Mouse (Mus musculus): ENCODE results near the gene Fshb. TPM values are rescaled to one million over a fixed set of nuclear protein-coding genes. Genes with fewer than 3 reads are reported as not detected.

Gene Fshb
- not detected in 2 replicates for polyA plus RNA-seq (2012; ENCODE audit: insufficient read depth, insufficient read length, missing spikeins)

DNA sequence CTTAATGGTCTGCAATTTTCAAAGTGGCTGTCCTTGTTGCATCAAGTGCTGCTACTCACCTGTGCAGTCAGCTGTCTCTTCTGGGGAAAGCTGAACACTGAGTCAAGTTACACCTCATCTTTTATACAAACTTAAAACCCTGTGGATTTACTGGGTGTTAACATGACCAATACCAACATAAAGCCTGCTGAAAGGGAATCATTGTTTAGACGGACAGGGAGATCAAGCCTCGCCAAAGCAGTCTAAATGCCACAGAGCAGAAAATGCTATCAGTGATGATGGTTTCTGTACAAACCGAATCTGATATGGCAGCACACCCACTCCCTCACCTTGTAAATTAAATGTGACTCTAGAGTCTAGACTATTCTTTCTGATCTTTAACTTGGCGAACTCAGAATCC lies at the start of gene Fshb:
TSS of gene Fshb (minus strand) at position 101 of the 400 bp plus-strand sequence.
- Histone ChIP-seq H3K4me1 (ENCODE audit: control insufficient read depth, insufficient read depth, insufficient read length, low read length) (no peaks in the 10 kb centered on the region), H3K27ac (replicated peaks; ENCODE audit: low read depth, low read length) (no peak within 1 kb of the TSS), H3K4me3 (ENCODE audit: insufficient read depth, low read depth, low read length) (no peak within 1 kb of the TSS)

DNA sequence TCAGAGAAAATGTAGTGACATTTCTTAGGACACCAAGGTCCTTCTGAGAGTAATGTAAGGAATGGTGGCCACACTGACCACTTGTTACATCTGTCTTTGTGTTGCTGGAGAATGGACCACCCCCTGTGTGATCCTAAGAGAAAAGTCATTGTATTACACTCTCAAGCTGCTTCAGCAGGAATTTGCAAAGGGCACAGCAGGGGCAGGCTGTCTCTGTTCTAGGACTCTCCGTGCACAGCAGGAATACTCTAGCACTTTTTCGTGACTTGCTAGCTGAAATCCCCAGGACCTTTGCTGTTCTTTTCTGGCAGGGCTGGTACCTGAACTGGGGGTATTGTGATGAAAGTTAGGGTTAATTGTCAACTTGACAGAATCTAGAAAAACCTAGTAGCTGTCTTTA lies 24.8 kb upstream of the Fshb start:
- Histone ChIP-seq H3K4me3 (ENCODE audit: insufficient read depth, low read depth, low read length) (no peak overlapping the region), H3K4me1 (ENCODE audit: control insufficient read depth, insufficient read depth, insufficient read length, low read length) (no peaks in the 10 kb centered on the region), H3K27ac (replicated peaks; ENCODE audit: low read depth, low read length) (no peak overlapping the region)

DNA sequence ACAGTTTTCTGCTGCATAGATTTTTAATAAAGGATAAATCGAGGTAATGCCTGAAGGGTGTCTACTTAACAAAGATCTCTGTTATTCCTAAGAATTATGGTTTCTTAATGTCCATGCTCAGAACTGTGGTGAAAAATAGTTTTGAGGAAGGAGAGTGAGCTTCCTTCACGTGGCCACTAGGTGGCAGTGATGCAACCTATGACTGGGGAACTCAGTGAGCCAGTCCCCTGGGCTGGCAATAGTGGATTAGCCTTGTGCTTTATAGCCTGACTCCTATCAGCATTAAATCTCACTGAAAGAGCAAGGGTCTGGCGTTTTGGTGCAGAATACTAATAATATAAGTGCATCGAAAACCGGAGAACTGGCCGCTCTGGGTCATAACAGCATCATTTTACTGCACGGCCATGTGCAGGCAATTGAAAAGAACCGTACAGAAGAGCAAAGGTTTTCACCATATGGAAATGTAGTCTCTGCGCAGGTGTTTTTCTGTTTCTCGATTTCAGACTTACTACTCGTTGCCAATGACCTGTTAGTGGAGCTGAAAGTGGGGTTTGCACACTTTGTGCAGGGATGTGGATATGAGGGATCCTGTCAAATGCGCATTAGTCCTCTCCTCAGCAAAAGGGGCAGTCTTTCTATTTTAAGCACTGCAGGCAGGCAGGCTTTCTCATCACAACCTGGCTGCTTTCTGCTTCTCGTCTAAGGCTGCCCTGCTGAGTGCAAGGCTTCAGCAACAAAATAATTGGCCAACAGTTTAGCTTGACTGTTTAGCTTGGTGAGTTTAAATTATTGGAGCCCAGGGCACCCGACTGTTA lies 23.8 kb upstream of the Fshb start:
- Histone ChIP-seq H3K4me1 (ENCODE audit: control insufficient read depth, insufficient read depth, insufficient read length, low read length) (no peaks in the 10 kb centered on the region), H3K4me3 (ENCODE audit: insufficient read depth, low read depth, low read length) (no peak overlapping the region), H3K27ac (replicated peaks; ENCODE audit: low read depth, low read length) (no peak overlapping the region)

DNA sequence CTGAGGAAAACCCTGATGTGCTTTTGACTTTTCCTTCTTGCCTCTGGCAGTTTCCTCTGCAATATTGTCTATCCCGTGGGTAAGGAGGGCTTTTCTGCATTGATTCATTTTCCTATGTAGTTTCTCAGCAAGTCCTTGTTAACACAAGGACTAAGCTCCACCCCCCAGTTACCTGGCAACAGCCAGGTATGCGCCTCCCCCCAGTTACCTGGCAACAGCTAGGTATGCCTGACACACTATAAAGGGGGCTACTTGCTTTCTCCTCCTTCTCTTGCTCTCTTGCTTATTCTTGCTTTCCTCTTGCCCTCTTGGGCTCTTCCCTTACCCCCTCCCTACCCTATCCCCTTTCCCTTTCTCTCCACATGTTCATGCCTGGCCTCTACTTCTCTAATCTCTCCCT lies 3.8 kb upstream of the Fshb start:
- Histone ChIP-seq H3K4me1 (ENCODE audit: control insufficient read depth, insufficient read depth, insufficient read length, low read length) (no peaks in the 10 kb centered on the region), H3K27ac (replicated peaks; ENCODE audit: low read depth, low read length) (no peak overlapping the region), H3K4me3 (ENCODE audit: insufficient read depth, low read depth, low read length) (no peak overlapping the region)

DNA sequence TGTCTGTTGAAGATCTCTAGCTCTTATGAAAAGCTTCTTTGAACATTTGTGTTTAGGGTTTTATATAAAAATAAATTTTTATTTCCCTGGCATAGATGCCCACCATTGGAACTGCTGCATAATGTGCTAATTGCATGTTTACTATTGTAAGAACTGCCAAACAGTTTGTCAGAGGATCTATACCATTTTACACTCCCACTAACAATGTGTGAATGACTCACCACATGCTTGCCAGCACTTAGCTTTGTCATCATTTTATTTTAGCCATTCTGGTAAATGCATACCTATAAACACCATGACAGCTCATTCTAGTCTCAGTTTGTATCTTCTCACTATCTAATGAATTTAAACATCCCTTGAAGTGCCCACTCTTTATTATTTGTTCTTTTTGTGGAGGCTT lies 13.5 kb downstream of the Fshb start:
- Histone ChIP-seq H3K27ac (replicated peaks; ENCODE audit: low read depth, low read length) (no peak overlapping the region), H3K4me1 (ENCODE audit: control insufficient read depth, insufficient read depth, insufficient read length, low read length) (no peaks in the 10 kb centered on the region), H3K4me3 (ENCODE audit: insufficient read depth, low read depth, low read length) (no peak overlapping the region)

DNA sequence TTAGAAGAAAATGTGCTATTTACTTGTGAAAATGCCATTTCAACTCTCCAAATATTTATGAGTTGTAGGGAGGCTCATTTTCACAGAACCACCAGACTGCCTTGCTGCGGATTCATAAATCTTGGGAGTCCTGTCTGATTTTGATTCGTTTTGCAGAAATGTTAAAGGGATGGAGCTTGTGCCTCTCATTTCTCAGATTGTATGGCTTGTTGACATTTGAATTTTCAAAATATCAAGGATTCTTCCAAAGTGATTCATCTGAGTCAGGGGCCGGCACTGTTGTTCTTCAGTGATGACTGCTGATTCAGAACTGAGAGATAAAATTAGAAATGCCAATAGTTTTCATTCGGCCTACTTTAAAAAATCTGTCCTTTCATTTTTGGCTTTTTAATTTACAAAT lies 18.6 kb downstream of the Fshb start:
- Histone ChIP-seq H3K27ac (replicated peaks; ENCODE audit: low read depth, low read length) (no peak overlapping the region), H3K4me1 (ENCODE audit: control insufficient read depth, insufficient read depth, insufficient read length, low read length) (no peaks in the 10 kb centered on the region), H3K4me3 (ENCODE audit: insufficient read depth, low read depth, low read length) (no peak overlapping the region)

DNA sequence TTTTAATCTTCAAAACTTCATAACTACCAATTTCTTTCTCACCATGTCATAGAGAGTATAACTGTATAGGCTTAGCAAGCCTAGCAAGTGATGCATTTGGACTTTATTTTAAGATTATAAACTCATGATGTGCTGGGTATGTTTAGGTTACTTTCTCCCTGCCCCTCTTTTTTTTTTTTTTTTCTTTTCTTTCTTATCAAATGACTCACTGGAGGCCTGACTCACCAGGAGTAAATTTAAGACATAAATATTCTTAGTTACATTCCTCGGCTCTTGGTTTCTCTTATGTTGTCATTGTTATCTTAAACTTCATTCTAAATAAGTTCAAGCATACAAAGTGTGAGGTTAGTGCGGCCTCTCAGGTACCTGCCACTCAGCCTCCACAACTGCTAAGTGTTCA lies 23.5 kb downstream of the Fshb start:
- H3K4me3 ChIP-seq (ENCODE audit: insufficient read depth, low read depth, low read length), result no peak overlapping the region
- H3K27ac ChIP-seq (replicated peaks; ENCODE audit: low read depth, low read length), result no peak overlapping the region
- no peaks in the 10 kb centered on the region for H3K4me1 ChIP-seq (ENCODE audit: control insufficient read depth, insufficient read depth, insufficient read length, low read length)

DNA sequence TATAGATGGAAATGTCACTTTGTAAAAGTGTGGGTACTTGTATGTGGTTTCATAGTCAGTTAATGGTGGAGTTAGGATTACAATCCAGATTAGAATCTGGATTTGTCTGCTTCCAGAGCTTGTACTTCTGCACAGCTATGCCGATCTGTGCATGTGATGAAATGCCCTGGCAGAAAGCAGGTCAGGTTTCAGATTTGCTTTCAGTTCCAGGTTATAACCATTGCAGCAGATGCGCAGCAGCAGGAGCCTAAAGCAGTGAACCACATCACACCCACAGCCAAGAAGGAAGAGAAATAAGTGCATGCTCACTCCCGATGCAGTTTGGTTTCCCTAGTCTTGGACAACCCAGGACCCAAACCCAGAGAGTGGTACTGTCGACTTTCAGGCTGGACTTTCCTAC lies 34.8 kb downstream of the Fshb start:
- Histone ChIP-seq H3K27ac (replicated peaks; ENCODE audit: low read depth, low read length) (no peak overlapping the region), H3K4me1 (ENCODE audit: control insufficient read depth, insufficient read depth, insufficient read length, low read length) (no peaks in the 10 kb centered on the region), H3K4me3 (ENCODE audit: insufficient read depth, low read depth, low read length) (no peak overlapping the region)

DNA sequence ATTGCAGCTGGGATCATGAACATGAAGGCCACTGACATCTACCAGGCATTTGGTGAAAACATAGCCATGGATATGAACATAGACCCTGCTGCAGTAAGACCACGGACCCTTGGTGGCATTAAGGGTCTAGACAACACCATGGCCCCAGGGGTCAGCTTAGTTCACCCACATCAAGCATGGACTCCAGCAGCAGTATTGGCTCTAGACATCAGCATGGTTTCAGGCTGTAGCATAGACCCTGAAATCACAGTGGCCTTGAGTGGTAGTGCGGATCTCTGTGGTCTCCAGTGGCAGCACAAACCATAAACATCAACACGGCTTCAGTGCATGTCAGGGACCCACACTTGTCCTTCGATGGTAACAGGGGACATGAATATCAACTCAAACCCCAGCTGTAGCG lies 36.7 kb downstream of the Fshb start:
- no peak overlapping the region for H3K4me3 ChIP-seq (ENCODE audit: insufficient read depth, low read depth, low read length)
- no peaks in the 10 kb centered on the region for H3K4me1 ChIP-seq (ENCODE audit: control insufficient read depth, insufficient read depth, insufficient read length, low read length)
- H3K27ac ChIP-seq (replicated peaks; ENCODE audit: low read depth, low read length), result no peak overlapping the region

DNA sequence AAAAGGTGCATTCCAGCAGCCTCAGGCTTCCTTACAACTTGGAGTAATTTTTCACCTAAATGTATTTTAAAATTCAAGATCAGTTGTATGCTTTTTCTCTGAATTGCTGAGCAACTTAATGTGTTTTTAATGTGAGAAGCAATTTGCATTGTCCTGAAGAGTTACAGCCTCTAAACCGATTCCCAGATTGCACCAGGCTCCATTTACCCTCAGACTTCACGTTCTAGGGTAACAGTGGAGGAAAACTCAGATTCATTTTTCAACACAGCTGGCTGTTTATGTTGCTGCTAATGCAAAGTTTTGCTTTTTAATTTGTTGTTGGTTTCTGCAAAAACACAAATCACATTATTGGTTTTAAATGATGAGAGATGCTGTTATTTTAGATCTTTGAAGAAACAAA lies 40.1 kb downstream of the Fshb start:
- no peaks in the 10 kb centered on the region for H3K4me1 ChIP-seq (ENCODE audit: control insufficient read depth, insufficient read depth, insufficient read length, low read length)
- H3K27ac ChIP-seq (replicated peaks; ENCODE audit: low read depth, low read length), result no peak overlapping the region
- H3K4me3 ChIP-seq (ENCODE audit: insufficient read depth, low read depth, low read length), result no peak overlapping the region

DNA sequence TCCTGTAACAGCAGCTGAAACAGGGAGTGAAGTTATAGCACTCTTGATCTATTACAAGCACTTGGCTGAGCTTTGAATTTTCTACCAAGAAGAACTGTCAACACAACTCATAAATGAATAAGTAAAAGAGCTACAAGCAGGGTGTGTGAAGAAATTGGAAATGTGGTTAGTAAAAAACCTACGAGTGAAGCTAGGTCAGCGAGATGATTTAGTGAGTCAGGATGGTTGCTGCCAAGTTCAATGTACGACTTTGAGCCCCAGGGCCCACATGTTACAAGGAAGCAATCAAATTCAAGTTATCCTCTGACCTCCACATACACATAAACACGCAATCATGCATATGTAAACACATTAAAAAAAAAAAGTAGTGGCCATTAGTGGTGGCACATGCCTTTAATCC lies 46.3 kb downstream of the Fshb start:
- no peaks in the 10 kb centered on the region for H3K4me1 ChIP-seq (ENCODE audit: control insufficient read depth, insufficient read depth, insufficient read length, low read length)
- no peak overlapping the region for H3K27ac ChIP-seq (replicated peaks; ENCODE audit: low read depth, low read length)
- no peak overlapping the region for H3K4me3 ChIP-seq (ENCODE audit: insufficient read depth, low read depth, low read length)

DNA sequence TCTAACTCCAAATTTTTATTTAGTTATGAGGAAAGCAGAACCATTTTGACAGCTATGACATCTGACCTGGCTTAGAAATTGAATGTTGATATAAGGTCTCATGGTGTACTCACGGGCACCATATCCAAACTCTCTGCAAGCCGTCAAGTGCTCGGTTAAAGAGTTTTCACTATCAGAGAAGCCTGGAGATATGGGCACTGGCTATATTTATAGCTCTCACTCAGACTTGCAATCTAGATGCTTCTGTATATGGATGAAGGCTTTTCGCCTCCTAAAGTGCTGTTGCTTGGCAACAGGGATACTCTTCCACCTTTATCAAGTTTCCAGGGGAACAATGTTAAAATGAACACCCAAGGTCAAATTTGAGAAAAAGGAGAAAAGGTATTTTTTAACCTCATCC lies 47.1 kb downstream of the Fshb start:
- Histone ChIP-seq H3K4me3 (ENCODE audit: insufficient read depth, low read depth, low read length) (no peak overlapping the region), H3K4me1 (ENCODE audit: control insufficient read depth, insufficient read depth, insufficient read length, low read length) (no peaks in the 10 kb centered on the region), H3K27ac (replicated peaks; ENCODE audit: low read depth, low read length) (no peak overlapping the region)

DNA sequence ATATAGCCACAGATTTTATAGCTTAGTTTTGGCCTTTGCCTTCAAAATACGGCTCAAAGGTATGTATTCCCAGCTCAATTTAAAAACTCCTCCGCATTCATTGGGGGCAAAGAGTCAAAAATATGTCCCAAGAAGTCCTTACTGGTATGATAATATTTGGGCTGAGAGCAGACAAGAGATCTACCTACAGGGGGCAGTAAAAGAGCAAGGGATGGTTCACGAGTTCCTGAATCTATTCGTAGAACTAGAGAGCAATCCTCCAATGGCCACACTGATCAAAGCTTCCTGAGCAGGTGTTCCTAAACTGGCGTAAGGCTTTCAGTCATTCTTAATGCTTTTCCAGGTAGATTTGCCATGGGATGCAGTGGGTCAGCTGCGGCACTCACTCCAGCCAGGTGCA lies 49.3 kb downstream of the Fshb start:
- Histone ChIP-seq H3K4me3 (ENCODE audit: insufficient read depth, low read depth, low read length) (no peak overlapping the region), H3K4me1 (ENCODE audit: control insufficient read depth, insufficient read depth, insufficient read length, low read length) (no peaks in the 10 kb centered on the region), H3K27ac (replicated peaks; ENCODE audit: low read depth, low read length) (no peak overlapping the region)

DNA sequence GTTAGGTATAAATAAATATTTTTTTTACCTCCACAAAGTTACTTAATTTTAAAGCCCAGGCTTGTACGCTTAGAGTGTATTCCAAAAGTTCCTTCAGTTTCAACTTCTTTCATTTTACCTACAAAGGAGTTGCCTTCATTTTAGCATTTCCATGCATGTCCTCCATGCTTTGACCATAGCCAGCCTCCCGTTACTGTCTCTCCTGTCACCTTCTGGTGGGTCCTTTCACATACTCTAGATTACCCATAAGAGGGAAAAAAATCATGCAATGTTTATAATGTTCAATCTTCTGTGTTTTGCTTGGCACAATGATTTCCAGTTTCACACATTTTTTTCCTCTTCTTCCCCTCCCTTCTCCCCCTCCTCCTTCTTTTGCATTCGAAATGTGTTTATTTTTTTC lies 53.1 kb downstream of the Fshb start:
- no peaks in the 10 kb centered on the region for H3K4me1 ChIP-seq (ENCODE audit: control insufficient read depth, insufficient read depth, insufficient read length, low read length)
- H3K4me3 ChIP-seq (ENCODE audit: insufficient read depth, low read depth, low read length), result no peak overlapping the region
- no peak overlapping the region for H3K27ac ChIP-seq (replicated peaks; ENCODE audit: low read depth, low read length)
